Mouse (Mus musculus) v-Abl transformed pro-B cells (cell line): ENCODE data around the gene Micall1.

Experiments used
- in situ Hi-C, 2 experiments: fragments of 400-800 bp; cut with MboI; formaldehyde crosslinking; loops; one replicate each; pipeline ENCODE4 v1.15.1; 2025; ENCODE audit not compliant: unreplicated experiment in 2 of 2

Gene Micall1

GRCm38 (mm10) chr15:79164251-79164650 is 55.6 kb downstream of the Micall1 start:
- in situ Hi-C loops: no loop called here

GRCm38 (mm10) chr15:79165140-79165539 is 56.4 kb downstream of the Micall1 start, which contains the start of gene Sox10:
TSS of gene Sox10 (minus strand) at chr15:79165240.
- in situ Hi-C loops: no loop called here

GRCm38 (mm10) chr15:79166712-79167111 is 58.0 kb downstream of the Micall1 start:
- in situ Hi-C loops: no loop called here

GRCm38 (mm10) chr15:79176905-79177304 is 68.2 kb downstream of the Micall1 start:
- in situ Hi-C loops: no loop called here

GRCm38 (mm10) chr15:79185213-79185612 is 76.5 kb downstream of the Micall1 start:
- in situ Hi-C loops: no loop called here
